Mouse (Mus musculus): ENCODE results near the gene Pigz.

DNA sequence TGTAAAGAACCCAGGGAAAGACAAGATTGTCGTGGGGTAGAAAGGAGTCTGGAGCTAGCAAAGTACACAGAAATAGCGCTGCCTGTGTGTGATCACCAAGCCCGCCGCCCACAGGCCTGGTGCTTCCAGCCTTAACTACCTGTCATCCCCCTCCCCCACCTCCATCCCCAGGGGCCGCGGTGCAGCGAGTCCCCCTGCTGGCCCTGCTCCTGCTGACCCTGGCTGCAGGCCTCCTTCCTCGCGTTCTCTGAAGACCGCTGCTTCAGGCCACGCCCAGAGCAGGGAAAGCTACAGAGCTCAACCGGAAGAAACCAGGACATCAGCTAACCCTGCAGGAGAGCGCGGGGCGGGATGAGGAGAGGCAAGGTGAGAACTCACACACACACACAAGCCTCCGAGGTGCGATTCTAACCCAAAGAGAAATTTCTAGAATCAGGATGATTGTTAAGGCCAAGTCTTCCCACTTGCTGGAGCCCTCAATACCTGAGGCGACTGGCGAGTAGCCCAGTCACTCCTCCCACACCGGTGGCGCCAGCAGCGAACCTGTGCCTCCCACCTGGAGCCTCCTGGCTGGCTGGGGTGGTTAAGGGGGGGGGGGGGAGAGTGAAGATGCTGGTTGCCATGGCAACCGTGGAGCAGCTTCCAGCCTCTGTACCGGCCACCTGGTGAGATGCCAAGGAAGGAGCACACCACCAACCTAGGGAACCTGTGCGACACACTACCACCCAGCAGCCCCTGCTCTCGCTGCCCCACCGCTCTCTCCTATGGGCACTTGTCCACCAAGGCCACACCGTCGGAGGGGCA lies 36.5 kb upstream of the Pigz start:
- TF ChIP-seq CTCF (IDR thresholded peaks at IDR 0.05; ENCODE audit: low read depth, low read length) (no peak), GATA1 (IDR thresholded peaks at IDR 0.05; ENCODE audit: borderline replicate concordance, low read length) (no peak), TAL1 (conservative IDR thresholded peaks at IDR 0.05; ENCODE audit: low read depth, low read length) (no peak), POLR2AphosphoS5 (IDR thresholded peaks at IDR 0.05; ENCODE audit: insufficient replicate concordance, low read depth, low read length) (no peak), GATA2 (IDR thresholded peaks at IDR 0.05; ENCODE audit: borderline replicate concordance, low read depth, low read length) (no peak)

Measured in G1E (cell line).